Mouse (Mus musculus) forebrain, postnatal 0 days (tissue): ENCODE data around the gene Prrc2b. TPM values are rescaled to one million over a fixed set of nuclear protein-coding genes. Genes with fewer than 3 reads are reported as not detected.
A peak's percentile ranks its signal among the peaks of the same experiment; 100 is the strongest.

ENCODE experiments used
- ATAC-seq: fragments of 200-750 bp; cut with Nextera tagmentation; 2 replicates; pipeline ENCODE4 v1.8.0; 2017; ENCODE audit warnings: mild to moderate bottlenecking, moderate library complexity
- DNase-seq: peaks from one replicate; pipeline ENCODE4 v3.0.0-alpha.2; 2015
- H3K27ac ChIP-seq: fragments of 300-500 bp; sonication (generic); 2 replicates; pipeline ENCODE4 v1.5.1; 2014; ENCODE audit warnings: low read depth, mild to moderate bottlenecking, antibody characterized with exemption, low read length, moderate library complexity, mixed read lengths
- H3K27me3 ChIP-seq: fragments of 300-500 bp; sonication (generic); 2 replicates; pipeline ENCODE4 v1.6.1; 2014; ENCODE audit warnings: mild to moderate bottlenecking, low read length, mixed read lengths; ENCODE audit not compliant: insufficient read depth
- H3K36me3 ChIP-seq: fragments of 300-500 bp; sonication (generic); 2 replicates; pipeline ENCODE4 v1.6.1; 2014; ENCODE audit warnings: mild to moderate bottlenecking, moderate library complexity; ENCODE audit not compliant: insufficient read depth
- H3K4me1 ChIP-seq: fragments of 300-500 bp; sonication (generic); 2 replicates; pipeline ENCODE4 v1.6.1; 2014; ENCODE audit warnings: antibody characterized with exemption; ENCODE audit not compliant: insufficient read depth
- H3K4me2 ChIP-seq: fragments of 300-500 bp; sonication (generic); 2 replicates; pipeline ENCODE4 v1.6.1; 2014; ENCODE audit warnings: low read depth, mild to moderate bottlenecking, moderate library complexity
- H3K4me3 ChIP-seq: fragments of 300-500 bp; sonication (generic); 2 replicates; pipeline ENCODE4 v1.5.1; 2014; ENCODE audit warnings: low read depth, low read length, mixed read lengths
- H3K9ac ChIP-seq: fragments of 300-500 bp; sonication (generic); 2 replicates; pipeline ENCODE4 v1.6.1; 2014; ENCODE audit warnings: mild to moderate bottlenecking
- H3K9me3 ChIP-seq: fragments of 300-500 bp; sonication (generic); 2 replicates; pipeline ENCODE4 v1.6.1; 2016; ENCODE audit warnings: low read length
- CTCF ChIP-seq: sonication (generic); IDR thresholded peaks from 2 replicates; pipeline ENCODE4 v1.5.1; 2016; ENCODE audit warnings: antibody characterized with exemption, control low read depth, low read depth
- WGBS: fragments of 180-500 bp; shearing (Covaris S2); extraction: QIAGEN DNeasy Blood & Tissue Kit; methylation state at CpG from one replicate; pipeline ENCODE4 v1.1.7; 2014; 5-methylcytosine and 5-hydroxymethylcytosine counted together
- polyA plus RNA-seq: library from polyadenylated mRNA; unstranded; fragments of >200 nt; fragmentation: Nextera tagmentation; extraction: Ambion mirVana; gene quantifications from 2 replicates; pipeline ENCODE4 v1.2.1, GENCODE M21; 2015
- total RNA-seq: library from RNA; depleted of rRNA; stranded (reverse); fragments of >200 nt; gene quantifications from 2 replicates; pipeline ENCODE4 v1.2.3, GENCODE M21; 2014

The Prrc2b gene
- total and polyA plus RNA-seq, 2 experiments from 2014 or later, result 60.4 to 131 TPM

- Histone ChIP-seq H3K9me3 (no peaks in the 10 kb centered on the region), H3K27ac (peak overlapping the region; percentile 40), H3K27me3 (no peaks in the 10 kb centered on the region), H3K36me3 (no peaks in the 10 kb centered on the region), H3K4me2 (peak overlapping the region; percentile 62), H3K9ac (peak overlapping the region; percentile 99), H3K4me3 (peak overlapping the region; percentile 93), H3K4me1 (peaks cover 39% of the 10 kb centered on the region)
- WGBS, result 24% methylated on average over 9 of the region's 9 CpGs
- DNase-seq (no peak), ATAC-seq (no peak)
- no peak for TF ChIP-seq CTCF
Observed at GRCm38 (mm10) chr2:32154334-32154997, 3.6 kb downstream of the Prrc2b start.

GRCm38 (mm10) chr2:32154998-32155541, 4.2 kb downstream of the Prrc2b start:
- Histone ChIP-seq H3K9ac (0 out of 2 replicates have a peak overlapping the region, but pooled peaks have one; percentile 6), H3K36me3 (no peaks in the 10 kb centered on the region), H3K4me2 (peak overlapping the region; percentile 62), H3K9me3 (no peaks in the 10 kb centered on the region), H3K27ac (peak overlapping the region; percentile 40), H3K27me3 (no peaks in the 10 kb centered on the region), H3K4me1 (peaks cover 39% of the 10 kb centered on the region), H3K4me3 (no peak overlapping the region)
- 37% methylated on average over 7 of the region's 7 CpGs for WGBS
- no peak for TF ChIP-seq CTCF
- no peak for DNase-seq
- ATAC-seq, result no peak

- no peak for DNase-seq
- no peaks in the 10 kb centered on the region for H3K9me3 ChIP-seq
- no peak overlapping the region for H3K4me3 ChIP-seq
- peaks cover 34% of the 10 kb centered on the region for H3K4me1 ChIP-seq
- no peak for TF ChIP-seq CTCF
- ATAC-seq, result no peak
- H3K4me2 ChIP-seq, result peak overlapping the region; percentile 62; the same call in 1 of the 2 replicates
- no peaks in the 10 kb centered on the region for H3K27me3 ChIP-seq
- WGBS, result 65% methylated on average over 6 of the region's 6 CpGs
- no peaks in the 10 kb centered on the region for H3K36me3 ChIP-seq
- H3K27ac ChIP-seq, result no peak overlapping the region
- H3K9ac ChIP-seq, result no peak overlapping the region
Observed at GRCm38 (mm10) chr2:32155614-32156013, 4.7 kb downstream of the Prrc2b start.

- H3K4me2 ChIP-seq, result no peak overlapping the region
Observed at GRCm38 (mm10) chr2:32156645-32157044, 5.8 kb downstream of the Prrc2b start.

GRCm38 (mm10) chr2:32157328-32157727, 6.4 kb downstream of the Prrc2b start:
- no peak overlapping the region for H3K4me3 ChIP-seq
- H3K9me3 ChIP-seq, result no peaks in the 10 kb centered on the region
- no peak overlapping the region for H3K27ac ChIP-seq
- TF ChIP-seq CTCF, result no peak
- peak overlapping the region; percentile 34 for H3K9ac ChIP-seq
- no peaks in the 10 kb centered on the region for H3K36me3 ChIP-seq
- H3K4me2 ChIP-seq, result no peak overlapping the region
- H3K27me3 ChIP-seq, result no peaks in the 10 kb centered on the region
- ATAC-seq (no peak), DNase-seq (no peak)
- H3K4me1 ChIP-seq, result peaks cover 33% of the 10 kb centered on the region
- WGBS, result 5% methylated on average over 4 of the region's 4 CpGs

More at GRCm38 (mm10) chr2:32156645-32157044, 5.8 kb downstream of the Prrc2b start:
- no peak for ATAC-seq
- no peak for DNase-seq
- no peaks in the 10 kb centered on the region for H3K27me3 ChIP-seq
- no peak overlapping the region for H3K27ac ChIP-seq
- peaks cover 33% of the 10 kb centered on the region for H3K4me1 ChIP-seq
- H3K9ac ChIP-seq, result peak overlapping the region; percentile 34
- no peak overlapping the region for H3K4me3 ChIP-seq
- H3K9me3 ChIP-seq, result no peaks in the 10 kb centered on the region
- H3K36me3 ChIP-seq, result no peaks in the 10 kb centered on the region
- 54% methylated on average over 10 of the region's 10 CpGs for WGBS
- TF ChIP-seq CTCF, result no peak

GRCm38 (mm10) chr2:32158616-32159239, 7.8 kb downstream of the Prrc2b start:
- Histone ChIP-seq H3K4me3 (no peak overlapping the region), H3K9me3 (no peaks in the 10 kb centered on the region), H3K27me3 (no peaks in the 10 kb centered on the region), H3K9ac (no peak overlapping the region), H3K36me3 (no peaks in the 10 kb centered on the region), H3K4me2 (no peak overlapping the region), H3K4me1 (peaks cover 32% of the 10 kb centered on the region), H3K27ac (no peak overlapping the region; the same call in 1 of the 2 replicates)
- WGBS, result 63% methylated on average over 12 of the region's 12 CpGs
- no peak for TF ChIP-seq CTCF
- peak; percentile 28; the same call in 1 of the 2 replicates for ATAC-seq
- DNase-seq, result no peak

GRCm38 (mm10) chr2:32160525-32160924, 9.6 kb downstream of the Prrc2b start:
- DNase-seq, result no peak
- H3K27me3 ChIP-seq, result no peaks in the 10 kb centered on the region
- peaks cover 27% of the 10 kb centered on the region for H3K4me1 ChIP-seq
- H3K9me3 ChIP-seq, result no peaks in the 10 kb centered on the region
- no peak overlapping the region for H3K4me3 ChIP-seq
- H3K36me3 ChIP-seq, result no peaks in the 10 kb centered on the region
- H3K27ac ChIP-seq, result no peak overlapping the region
- WGBS, result 87% methylated on average over 3 of the region's 3 CpGs
- H3K9ac ChIP-seq, result no peak overlapping the region
- no peak for TF ChIP-seq CTCF
- no peak overlapping the region for H3K4me2 ChIP-seq
- no peak for ATAC-seq
